Mouse (Mus musculus) thymus, postnatal 4 days (tissue): ENCODE data around the gene Spsb3.

ENCODE experiments used
- DNase-seq: peaks from one replicate; pipeline ENCODE4 v3.0.0; 2021

Spsb3 gene

DNA sequence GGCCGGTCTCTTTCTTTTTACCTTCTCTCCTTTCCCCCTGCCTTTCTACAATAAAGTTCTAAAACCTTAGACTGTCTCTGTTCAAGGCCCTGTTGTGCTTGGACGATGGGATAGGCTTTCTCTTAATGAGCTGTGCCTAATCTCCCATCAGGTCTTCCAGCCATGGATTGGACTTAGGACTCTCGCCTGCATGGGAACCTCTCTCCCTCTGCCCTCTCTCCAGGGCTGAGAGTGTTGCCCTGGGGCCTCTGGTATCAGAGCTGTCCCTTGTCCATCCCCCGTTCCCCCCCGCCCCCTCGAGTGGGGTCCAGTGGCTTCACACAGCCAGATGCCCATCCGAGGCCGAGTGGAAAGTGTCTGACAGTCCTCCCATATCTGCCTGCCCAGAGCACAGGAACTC lies 11.5 kb upstream of the Spsb3 start:
- no peak for DNase-seq

- no peak for DNase-seq
Measured at GRCm38 (mm10) chr17:24877336-24878116, 8.9 kb upstream of the Spsb3 start.

- peak; percentile 71 for DNase-seq
Measured at GRCm38 (mm10) chr17:24878117-24878397, 8.4 kb upstream of the Spsb3 start.

GRCm38 (mm10) chr17:24878531-24878930 lies 7.9 kb upstream of the Spsb3 start:
- peak; percentile 23 for DNase-seq

- DNase-seq = peak; percentile 64
Measured at GRCm38 (mm10) chr17:24881738-24882440, 4.6 kb upstream of the Spsb3 start.

GRCm38 (mm10) chr17:24884391-24884790 lies 2.1 kb upstream of the Spsb3 start:
- DNase-seq = no peak

DNA sequence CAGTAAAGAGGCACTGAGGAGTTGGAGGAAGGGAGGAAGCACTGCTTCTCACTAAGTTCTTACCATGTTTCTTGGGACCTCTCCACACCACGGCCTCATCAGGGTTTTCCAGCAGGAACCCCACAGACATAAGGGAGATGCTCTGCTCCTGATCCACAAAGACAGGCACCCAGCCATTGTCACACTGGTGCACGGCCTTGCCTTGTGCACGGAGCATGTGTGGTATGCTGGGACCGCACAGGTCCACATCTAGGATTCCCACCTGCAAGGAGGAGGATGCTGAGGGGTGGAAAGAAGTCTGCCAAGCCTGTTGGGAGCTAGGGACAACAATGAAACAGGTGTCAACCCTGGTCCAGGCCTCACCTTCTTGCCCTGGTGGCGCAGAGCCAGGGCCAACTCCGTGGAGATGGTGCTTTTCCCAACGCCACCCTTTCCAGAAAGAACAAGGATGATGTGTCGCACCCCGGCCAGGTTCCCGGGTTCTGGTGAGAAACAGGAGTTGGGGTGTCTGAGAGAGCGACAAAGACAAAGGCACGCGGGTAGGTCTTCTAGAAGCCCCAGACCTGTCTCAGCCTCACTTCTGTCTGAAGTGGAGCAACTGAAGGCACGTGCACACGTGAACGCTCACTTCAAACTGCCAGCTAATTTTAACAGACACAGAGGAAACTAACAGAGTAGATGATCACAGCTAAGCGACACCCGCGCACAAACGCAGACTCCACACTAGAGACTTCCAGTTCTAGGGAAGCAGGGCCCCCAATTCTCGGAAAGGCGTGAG lies 898 bp upstream of the Spsb3 start:
- peak; percentile 37 for DNase-seq

GRCm38 (mm10) chr17:24886932-24887271 lies 459 bp downstream of the Spsb3 start:
- no peak for DNase-seq

DNA sequence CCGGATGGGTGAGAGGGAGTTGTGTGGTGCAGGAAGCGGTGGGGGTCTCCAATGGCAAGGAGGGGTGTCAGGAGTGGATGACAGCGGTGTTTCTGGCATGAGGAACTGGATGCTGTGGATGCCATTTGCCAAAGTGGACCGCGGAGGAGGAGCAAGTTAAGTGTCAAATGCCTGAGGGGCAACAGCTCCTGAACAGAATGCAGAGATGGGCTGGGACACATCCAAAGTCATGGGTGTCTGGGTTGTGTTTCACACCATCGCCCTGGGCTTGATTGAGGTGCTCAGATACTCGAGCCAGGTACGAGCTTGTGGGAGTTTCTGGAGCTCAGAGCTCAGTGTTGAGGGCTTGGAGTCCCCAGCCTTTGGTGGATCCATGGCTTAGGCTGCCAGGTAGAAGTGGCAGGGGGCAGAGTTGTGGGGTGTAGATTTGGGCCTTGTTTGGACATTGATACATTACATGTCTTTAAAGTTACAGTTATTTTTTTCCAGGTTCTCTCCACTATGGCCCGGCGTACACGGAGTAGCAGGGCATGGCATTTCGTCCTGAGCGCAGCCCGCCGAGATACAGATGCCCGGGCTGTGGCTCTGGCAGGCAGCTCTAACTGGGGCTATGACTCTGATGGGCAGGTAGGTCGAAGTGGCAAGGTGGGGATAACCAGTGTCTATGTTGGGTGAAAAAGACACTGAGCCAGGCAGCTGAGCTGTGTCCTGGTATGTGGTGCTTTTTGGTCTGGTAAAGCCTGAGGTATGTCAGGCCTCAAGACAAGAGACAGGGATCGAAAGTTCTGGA lies 1.0 kb downstream of the Spsb3 start:
- DNase-seq = peak; percentile 32

- no peak for DNase-seq
Measured at GRCm38 (mm10) chr17:24888862-24889261, 2.4 kb downstream of the Spsb3 start.

GRCm38 (mm10) chr17:24890151-24891092 lies 4.0 kb downstream of the Spsb3 start:
- no peak for DNase-seq

GRCm38 (mm10) chr17:24891321-24891720 lies 4.9 kb downstream of the Spsb3 start:
- no peak for DNase-seq

DNA sequence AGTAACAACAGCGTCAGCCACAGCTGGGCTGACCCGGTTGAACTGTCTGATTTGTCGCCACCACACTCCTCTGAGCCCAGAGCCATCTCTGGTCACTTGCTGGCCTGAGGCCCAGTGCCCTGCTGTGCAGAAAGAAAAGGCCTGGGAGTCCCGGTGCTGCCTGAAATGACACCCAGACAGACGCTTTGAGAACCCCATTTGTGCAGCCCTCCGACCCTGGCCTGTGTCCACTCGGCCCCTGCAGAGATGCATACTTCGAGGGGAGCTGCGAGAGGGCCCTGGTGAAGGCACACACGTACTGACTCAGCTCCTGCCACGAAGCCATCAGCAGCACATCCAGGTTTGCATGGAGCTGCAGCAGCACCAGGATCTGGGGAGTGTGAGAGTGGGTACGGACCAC lies 6.3 kb downstream of the Spsb3 start:
- DNase-seq = no peak

- DNase-seq = no peak
Measured at GRCm38 (mm10) chr17:24893276-24893675, 6.8 kb downstream of the Spsb3 start.

GRCm38 (mm10) chr17:24894061-24894994 lies 7.9 kb downstream of the Spsb3 start:
- no peak for DNase-seq

DNA sequence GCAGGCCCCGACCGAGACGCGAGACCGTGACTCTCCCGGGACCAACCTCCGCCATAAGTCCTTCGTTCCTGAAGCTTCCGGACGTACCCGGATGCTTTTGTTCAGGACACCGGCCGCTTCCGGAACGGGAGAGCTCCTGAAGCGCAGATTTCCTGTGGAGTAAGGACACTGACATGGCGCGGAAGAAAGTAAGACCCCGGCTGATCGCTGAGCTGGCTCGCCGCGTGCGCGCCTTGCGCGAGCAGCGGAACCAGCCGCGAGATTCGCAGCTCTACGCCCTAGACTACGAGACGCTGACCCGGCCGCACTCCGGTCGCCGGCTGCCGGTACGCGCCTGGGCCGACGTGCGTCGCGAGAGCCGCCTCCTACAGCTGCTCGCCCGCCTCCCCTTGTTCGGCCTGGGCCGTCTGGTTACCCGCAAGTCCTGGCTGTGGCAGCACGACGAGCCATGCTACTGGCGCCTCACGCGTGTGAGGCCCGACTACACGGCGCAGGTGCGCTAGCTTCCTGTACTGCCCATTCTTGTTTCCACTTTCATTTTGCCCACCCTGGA lies 8.6 kb downstream of the Spsb3 start, which contains the start of the genes Eme2 and Mrps34:
Gene Eme2, minus strand, starts transcription at position 93 of the 553 bp plus-strand sequence.
Gene Mrps34, plus strand, starts transcription at position 122 of the 553 bp plus-strand sequence.
- peak; percentile 78 for DNase-seq

DNA sequence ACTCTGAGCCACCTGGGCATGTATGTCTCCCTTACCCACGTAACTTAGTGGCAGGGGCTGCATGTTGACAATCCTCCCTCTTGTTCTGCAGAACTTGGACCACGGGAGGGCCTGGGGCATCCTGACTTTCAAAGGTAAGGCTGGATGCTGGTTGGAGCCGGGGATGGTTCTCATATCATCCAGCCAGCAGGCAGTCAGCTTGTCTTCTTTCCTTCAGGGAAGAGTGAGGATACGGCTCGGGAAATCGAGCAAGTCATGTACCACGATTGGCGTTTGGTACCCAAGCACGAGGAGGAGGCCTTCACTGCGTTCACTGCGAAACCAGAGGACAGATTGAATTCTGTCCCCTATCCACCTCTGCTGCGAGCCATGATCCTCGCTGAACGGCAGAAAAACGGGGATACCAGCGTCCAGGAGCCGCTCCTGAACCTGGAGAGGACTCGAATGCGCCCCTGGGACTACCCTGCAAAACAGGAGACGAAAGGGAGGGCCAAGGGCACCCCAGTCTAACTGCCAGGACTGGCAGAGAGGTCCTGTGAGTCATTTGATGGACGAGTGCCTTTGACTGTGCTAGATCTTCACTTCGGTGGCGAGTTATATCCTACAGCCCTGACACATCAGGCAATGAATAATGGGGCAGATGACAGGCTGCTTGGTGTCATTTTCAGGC lies 9.3 kb downstream of the Spsb3 start:
- peak; percentile 40 for DNase-seq

DNA sequence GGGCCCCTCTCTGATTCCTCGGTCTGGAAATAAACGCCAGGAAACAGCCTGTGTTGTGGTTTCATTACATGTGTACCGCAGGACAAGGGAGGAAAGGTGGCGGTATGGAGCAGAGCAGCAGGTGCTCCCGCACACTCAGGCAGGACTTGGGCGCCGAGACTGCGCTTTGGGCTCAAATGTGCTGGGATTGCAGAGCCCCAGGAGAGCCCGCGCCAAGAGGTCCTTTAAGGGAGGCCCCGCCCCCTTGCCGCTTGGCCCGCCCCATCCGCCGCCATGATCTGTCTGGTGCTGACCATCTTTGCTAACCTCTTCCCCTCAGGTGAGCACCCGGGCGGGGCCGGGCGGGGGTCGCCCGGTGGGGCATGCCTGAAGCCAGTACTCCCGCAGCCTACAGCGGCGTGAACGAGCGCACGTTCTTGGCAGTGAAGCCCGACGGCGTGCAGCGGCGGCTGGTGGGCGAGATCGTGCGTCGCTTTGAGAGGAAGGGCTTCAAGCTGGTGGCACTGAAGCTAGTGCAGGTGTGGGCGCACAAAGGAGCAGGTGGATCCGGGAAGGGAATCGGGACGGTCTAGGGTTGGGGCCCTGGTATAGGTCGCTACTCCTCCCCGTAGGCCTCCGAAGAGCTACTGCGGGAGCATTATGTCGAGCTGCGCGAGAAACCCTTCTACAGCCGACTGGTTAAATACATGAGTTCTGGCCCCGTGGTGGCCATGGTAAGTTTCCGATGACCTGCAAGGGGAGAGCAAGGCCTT lies 10.0 kb downstream of the Spsb3 start, which contains the start of gene Nme3:
Gene Nme3, plus strand, starts transcription at position 260 of the 752 bp plus-strand sequence.
- DNase-seq = peak; percentile 83

DNA sequence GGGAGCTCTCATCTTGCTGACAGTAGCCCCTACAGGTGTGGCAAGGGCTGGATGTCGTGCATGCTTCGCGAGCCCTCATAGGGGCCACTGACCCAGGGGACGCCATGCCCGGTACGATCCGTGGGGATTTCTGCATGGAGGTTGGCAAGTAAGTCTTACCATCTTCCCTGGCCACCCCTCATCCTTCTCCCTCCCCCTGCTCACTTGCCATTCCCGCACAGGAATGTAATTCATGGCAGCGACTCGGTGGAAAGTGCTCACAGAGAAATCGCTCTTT lies 10.5 kb downstream of the Spsb3 start:
- no peak for DNase-seq
